Mouse (Mus musculus): ENCODE data around the gene Maml1.

DNA sequence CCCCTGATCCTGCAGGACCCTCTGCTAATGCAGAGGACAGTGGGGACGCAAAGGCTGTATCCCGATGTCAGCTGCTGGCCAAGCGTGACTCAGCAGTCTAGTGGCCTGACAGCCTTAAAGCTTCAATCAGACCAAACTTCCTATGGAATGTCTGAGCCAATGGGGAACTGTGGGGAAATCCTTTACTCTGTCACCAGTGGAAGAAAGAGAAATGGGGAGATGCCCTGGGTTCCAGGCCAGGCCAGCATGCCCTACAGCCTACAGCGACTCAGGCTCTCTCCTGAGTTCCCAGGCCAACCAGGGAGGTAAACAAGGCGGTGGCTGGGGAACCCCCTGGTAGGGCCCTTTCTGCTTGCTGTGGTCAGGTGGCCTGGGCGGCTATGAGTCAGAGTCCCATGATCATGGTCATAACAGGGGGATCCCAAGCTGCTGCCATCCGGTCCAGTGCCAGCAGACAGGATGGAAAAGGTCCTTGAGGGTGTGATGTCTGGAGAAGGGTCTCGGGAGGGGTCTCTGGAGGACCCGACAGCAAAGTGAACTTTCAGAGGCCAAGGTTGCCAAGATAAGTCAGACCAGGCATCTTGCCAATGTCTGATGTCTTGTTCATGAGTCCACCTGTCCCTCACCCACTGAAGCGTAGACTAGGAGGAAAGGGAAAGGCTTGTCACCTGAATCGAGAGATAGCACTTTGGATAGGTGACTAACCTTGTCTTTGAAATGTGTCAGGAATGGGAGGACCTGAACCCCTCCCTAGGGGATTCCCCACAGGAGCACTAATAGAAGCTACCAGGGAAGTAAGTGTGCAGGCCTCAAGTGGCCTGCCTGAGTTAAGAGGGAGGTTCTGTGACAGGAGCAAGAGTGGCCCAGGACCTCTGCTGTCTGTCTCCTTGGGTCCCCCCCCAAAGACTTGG is 79.0 kb downstream of the Maml1 start:
- TF ChIP-seq CTCF (conservative IDR thresholded peaks at IDR 0.05; ENCODE audit: low read length) (no peak), NANOG (IDR thresholded peaks at IDR 0.05; ENCODE audit: borderline replicate concordance, low read length) (no peak), POU5F1 (IDR thresholded peaks at IDR 0.05; ENCODE audit: borderline replicate concordance, low read length) (no peak)

Measured in E14TG2a.4 (cell line).